Mouse (Mus musculus) forebrain, embryonic 14.5 days (tissue): ENCODE data around the gene Slc22a15. TPM values are rescaled to one million over a fixed set of nuclear protein-coding genes. Genes with fewer than 3 reads are reported as not detected.

Source experiments
- ATAC-seq: fragments of 200-750 bp; cut with Nextera tagmentation; 2 replicates; pipeline ENCODE4 v1.8.0; 2017; ENCODE audit warnings: mild to moderate bottlenecking, moderate library complexity
- DNase-seq: peaks from one replicate; pipeline ENCODE4 v3.0.0-alpha.2; 2015; ENCODE audit warnings: low spot score
- H3K27ac ChIP-seq: fragments of 300-500 bp; sonication (generic); 2 replicates; pipeline ENCODE4 v1.5.1; 2014; ENCODE audit warnings: low read depth, mild to moderate bottlenecking, control low read depth, low read length, moderate library complexity
- H3K27me3 ChIP-seq: fragments of 300-500 bp; sonication (generic); replicated peaks from 2 replicates; pipeline ENCODE4 v1.6.1; 2014; ENCODE audit warnings: low read length, control low read depth, mixed read lengths; ENCODE audit not compliant: control insufficient read depth, insufficient read depth
- H3K36me3 ChIP-seq: fragments of 300-500 bp; sonication (generic); 2 replicates; pipeline ENCODE4 v1.6.1; 2014; ENCODE audit warnings: low read length, control low read depth; ENCODE audit not compliant: control insufficient read depth, insufficient read depth
- H3K4me1 ChIP-seq: fragments of 300-500 bp; sonication (generic); 2 replicates; pipeline ENCODE4 v1.6.1; 2014; ENCODE audit warnings: antibody characterized with exemption, low read length, control low read depth; ENCODE audit not compliant: control insufficient read depth, insufficient read depth
- H3K4me2 ChIP-seq: fragments of 300-500 bp; sonication (generic); 2 replicates; pipeline ENCODE4 v1.6.1; 2014; ENCODE audit warnings: mild to moderate bottlenecking, control low read depth, low read length
- H3K4me3 ChIP-seq: fragments of 300-500 bp; sonication (generic); 2 replicates; pipeline ENCODE4 v1.5.1; 2014; ENCODE audit warnings: low read depth, low read length, control low read depth
- H3K9ac ChIP-seq: fragments of 300-500 bp; sonication (generic); 2 replicates; pipeline ENCODE4 v1.6.1; 2014; ENCODE audit warnings: mild to moderate bottlenecking, low read length, control low read depth, moderate library complexity
- H3K9me3 ChIP-seq: fragments of 300-500 bp; sonication (generic); replicated peaks from 2 replicates; pipeline ENCODE4 v1.6.1; 2016; ENCODE audit warnings: low read length, control low read depth, mixed read lengths; ENCODE audit not compliant: control insufficient read depth
- WGBS: fragments of 180-500 bp; shearing (Covaris S2); extraction: QIAGEN DNeasy Blood & Tissue Kit; methylation state at CpG from one replicate; pipeline ENCODE4 v1.1.7; 2014; 5-methylcytosine and 5-hydroxymethylcytosine counted together
- polyA plus RNA-seq: library from polyadenylated mRNA; unstranded; fragments of >200 nt; fragmentation: Nextera tagmentation; extraction: Ambion mirVana; gene quantifications from 2 replicates; pipeline ENCODE4 v1.2.1, GENCODE M21; 2014

Gene Slc22a15
- polyA plus RNA-seq, 1 experiment from 2014 or later: 4.0 TPM

DNA sequence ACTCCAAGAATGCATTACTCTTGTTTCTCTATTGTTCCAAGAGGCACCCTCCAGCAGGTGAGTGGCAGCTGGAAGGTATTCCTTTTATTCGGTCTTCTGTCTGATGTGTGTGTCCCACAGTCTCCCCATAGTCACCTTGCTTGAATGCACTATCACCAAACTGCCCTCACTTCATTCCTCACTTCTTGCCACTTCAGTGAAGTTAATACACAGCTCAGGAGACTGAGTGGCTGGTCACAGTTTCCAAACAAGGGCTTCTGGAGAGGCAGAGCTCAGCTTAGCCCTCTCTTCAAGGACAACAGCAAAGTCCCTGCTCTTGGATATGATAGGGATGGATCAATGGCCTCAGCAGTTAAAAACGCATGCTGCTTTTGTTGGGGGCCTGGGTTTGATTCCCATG, 17.2 kb downstream of the Slc22a15 start:
- no peak overlapping the region for H3K27ac ChIP-seq
- no peak for ATAC-seq

GRCm38 (mm10) chr3:101904776-101905175, 19.5 kb downstream of the Slc22a15 start:
- no peaks in the 10 kb centered on the region; the same call in 1 of the 2 replicates for H3K9me3 ChIP-seq
- ATAC-seq (no peak), DNase-seq (no peak)
- WGBS: 90% methylated on average over 7 of the region's 7 CpGs
- H3K4me3 ChIP-seq: no peak overlapping the region
- H3K9ac ChIP-seq: no peak overlapping the region
- no peak overlapping the region for H3K27ac ChIP-seq
- no peaks in the 10 kb centered on the region for H3K4me1 ChIP-seq
- H3K4me2 ChIP-seq: no peak overlapping the region
- H3K27me3 ChIP-seq: no peaks in the 10 kb centered on the region
- H3K36me3 ChIP-seq: no peaks in the 10 kb centered on the region

More for the DNA sequence above, 17.2 kb downstream of the Slc22a15 start:
- DNase-seq: no peak
- no peaks in the 10 kb centered on the region; the same call in 1 of the 2 replicates for H3K9me3 ChIP-seq
- H3K9ac ChIP-seq: no peak overlapping the region
- no peaks in the 10 kb centered on the region for H3K36me3 ChIP-seq
- H3K4me1 ChIP-seq: no peaks in the 10 kb centered on the region
- no peak overlapping the region for H3K4me3 ChIP-seq
- H3K4me2 ChIP-seq: no peak overlapping the region
- WGBS: 64% methylated on average over 2 of the region's 2 CpGs
- H3K27me3 ChIP-seq: no peaks in the 10 kb centered on the region

DNA sequence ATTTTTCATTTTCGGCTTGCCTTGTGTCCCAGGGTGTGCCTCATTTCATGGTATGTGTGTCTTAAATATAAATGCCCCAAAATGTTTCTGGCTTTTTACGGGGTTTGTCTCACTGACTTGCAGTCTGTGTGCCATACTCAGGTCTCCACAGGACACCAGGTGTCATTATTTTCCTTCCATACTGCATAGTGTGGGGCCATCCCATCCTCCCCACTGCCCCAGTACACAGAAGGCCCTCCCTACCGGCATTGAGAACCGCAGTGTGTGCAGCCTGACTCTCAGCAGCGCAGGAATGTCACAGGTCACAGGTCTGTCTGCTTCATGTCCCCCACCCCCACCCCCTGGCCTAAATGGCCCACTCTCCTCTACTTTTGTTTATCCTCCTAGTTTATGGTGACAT, 21.2 kb downstream of the Slc22a15 start:
- Histone ChIP-seq H3K27me3 (no peaks in the 10 kb centered on the region), H3K9ac (no peak overlapping the region), H3K4me2 (no peak overlapping the region), H3K36me3 (no peaks in the 10 kb centered on the region), H3K4me3 (no peak overlapping the region), H3K4me1 (no peaks in the 10 kb centered on the region), H3K9me3 (no peaks in the 10 kb centered on the region), H3K27ac (no peak overlapping the region)
- no peak for DNase-seq
- ATAC-seq: no peak
- WGBS: 86% methylated on average over 5 of the region's 5 CpGs

DNA sequence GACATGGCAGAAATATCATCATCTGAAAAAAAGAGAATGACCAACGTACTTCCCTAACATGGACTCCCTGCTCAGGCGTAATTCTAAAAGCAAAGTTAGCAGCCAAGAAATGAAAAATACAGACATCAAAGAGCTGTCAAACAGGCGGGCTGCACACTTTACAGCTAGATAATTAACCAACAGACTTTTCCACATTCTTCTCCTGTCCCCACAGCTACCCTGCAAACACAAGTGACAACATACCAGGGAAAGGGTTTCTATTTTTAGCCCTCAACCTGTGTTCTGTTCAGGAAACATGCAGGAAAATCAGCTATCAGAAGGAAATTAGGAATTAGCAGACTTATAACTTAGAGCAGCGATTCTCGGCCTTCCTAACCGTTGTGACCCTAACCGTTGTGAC, 21.9 kb downstream of the Slc22a15 start:
- Histone ChIP-seq H3K27me3 (no peaks in the 10 kb centered on the region), H3K9me3 (no peaks in the 10 kb centered on the region), H3K4me1 (no peaks in the 10 kb centered on the region), H3K9ac (no peak overlapping the region), H3K36me3 (no peaks in the 10 kb centered on the region), H3K4me3 (no peak overlapping the region), H3K4me2 (no peak overlapping the region), H3K27ac (no peak overlapping the region)
- WGBS: 70% methylated on average over 7 of the region's 7 CpGs
- DNase-seq (no peak), ATAC-seq (no peak)

- H3K9ac ChIP-seq: no peak overlapping the region
- no peaks in the 10 kb centered on the region for H3K27me3 ChIP-seq
- DNase-seq (no peak), ATAC-seq (no peak)
- H3K4me1 ChIP-seq: no peaks in the 10 kb centered on the region
- no peaks in the 10 kb centered on the region for H3K36me3 ChIP-seq
- H3K9me3 ChIP-seq: no peaks in the 10 kb centered on the region
- no peak overlapping the region for H3K4me3 ChIP-seq
- H3K4me2 ChIP-seq: no peak overlapping the region
- H3K27ac ChIP-seq: no peak overlapping the region
- 85% methylated on average over 15 of the region's 15 CpGs for WGBS
Measured at GRCm38 (mm10) chr3:101897377-101897974, 26.8 kb downstream of the Slc22a15 start.

GRCm38 (mm10) chr3:101896893-101897292, 27.4 kb downstream of the Slc22a15 start:
- Histone ChIP-seq H3K36me3 (no peaks in the 10 kb centered on the region), H3K9me3 (no peaks in the 10 kb centered on the region), H3K27me3 (no peaks in the 10 kb centered on the region), H3K4me3 (no peak overlapping the region), H3K4me1 (no peaks in the 10 kb centered on the region), H3K27ac (no peak overlapping the region), H3K4me2 (no peak overlapping the region), H3K9ac (no peak overlapping the region)
- WGBS: 23% methylated on average over 9 of the region's 9 CpGs
- ATAC-seq (peak; percentile 72), DNase-seq (peak; percentile 91)

DNA sequence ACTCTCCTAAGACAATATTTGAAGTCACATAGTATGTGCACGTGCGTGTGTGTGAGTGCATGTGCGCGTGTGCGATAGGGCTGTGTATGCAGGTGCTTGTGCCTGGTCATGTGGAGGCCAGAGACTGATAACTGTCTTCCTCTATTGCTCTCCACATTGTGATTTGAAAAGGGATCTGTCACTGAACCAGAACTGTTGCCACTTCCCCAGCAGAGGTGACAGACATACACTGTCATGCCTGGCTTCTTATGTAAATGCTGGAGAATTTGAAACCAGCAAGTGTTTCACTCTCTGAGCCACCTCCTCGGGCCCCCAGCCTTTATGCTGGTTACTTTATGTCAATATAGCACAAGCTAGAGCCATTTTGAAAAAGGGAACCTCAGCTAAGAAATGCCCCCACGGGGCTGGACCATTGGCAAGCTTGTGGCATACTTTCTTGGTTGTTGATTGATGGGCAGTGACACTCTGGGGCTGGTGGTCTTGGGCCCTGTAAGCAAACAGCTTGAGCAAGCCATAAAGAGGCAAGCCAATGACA, 28.8 kb downstream of the Slc22a15 start:
- Histone ChIP-seq H3K9ac (no peak overlapping the region), H3K4me3 (no peak overlapping the region), H3K36me3 (no peaks in the 10 kb centered on the region), H3K27ac (no peak overlapping the region), H3K4me1 (no peaks in the 10 kb centered on the region), H3K9me3 (no peaks in the 10 kb centered on the region), H3K4me2 (no peak overlapping the region), H3K27me3 (no peaks in the 10 kb centered on the region)
- 83% methylated on average over 7 of the region's 7 CpGs for WGBS
- DNase-seq (no peak), ATAC-seq (peak; percentile 34; the same call in 1 of the 2 replicates)

- 15% methylated on average over 3 of the region's 3 CpGs for WGBS
- no peaks in the 10 kb centered on the region for H3K4me1 ChIP-seq
- no peaks in the 10 kb centered on the region for H3K9me3 ChIP-seq
- no peak overlapping the region for H3K9ac ChIP-seq
- DNase-seq: peak; percentile 64
- H3K27me3 ChIP-seq: no peaks in the 10 kb centered on the region
- H3K36me3 ChIP-seq: no peaks in the 10 kb centered on the region
- H3K4me2 ChIP-seq: no peak overlapping the region
- no peak overlapping the region for H3K27ac ChIP-seq
- peak; percentile 78; the same call in 1 of the 2 replicates for ATAC-seq
- no peak overlapping the region for H3K4me3 ChIP-seq
Measured at GRCm38 (mm10) chr3:101885591-101885990, 38.7 kb downstream of the Slc22a15 start.

DNA sequence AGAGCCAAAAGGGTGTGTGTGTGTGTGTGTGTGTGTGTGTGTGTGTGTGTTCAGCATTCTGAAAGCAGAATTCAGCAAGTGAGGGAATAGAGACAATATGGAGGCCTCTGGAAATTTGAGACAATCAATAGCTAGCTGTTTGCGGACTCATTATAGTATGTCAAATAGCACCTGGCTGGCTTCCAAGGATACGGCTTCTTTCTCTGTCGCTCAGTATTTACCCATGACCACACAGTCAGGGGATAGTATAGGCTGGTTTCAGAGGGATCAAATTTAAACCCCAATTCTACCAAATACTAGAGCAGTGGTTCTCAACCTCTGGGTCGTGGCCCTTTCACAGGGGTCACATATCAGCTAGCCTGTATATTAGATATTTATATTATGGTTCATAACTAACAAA, 39.2 kb downstream of the Slc22a15 start:
- no peaks in the 10 kb centered on the region for H3K4me1 ChIP-seq
- WGBS: 24% methylated on average over 4 of the region's 4 CpGs
- ATAC-seq (peak; percentile 77), DNase-seq (peak; percentile 75)
- no peak overlapping the region for H3K4me2 ChIP-seq
- no peak overlapping the region for H3K4me3 ChIP-seq
- H3K9me3 ChIP-seq: no peaks in the 10 kb centered on the region
- no peaks in the 10 kb centered on the region for H3K27me3 ChIP-seq
- no peak overlapping the region for H3K27ac ChIP-seq
- no peak overlapping the region for H3K9ac ChIP-seq
- H3K36me3 ChIP-seq: no peaks in the 10 kb centered on the region
